Mouse (Mus musculus): ENCODE measurements around the gene Mpc1. TPM values are rescaled to one million over a fixed set of nuclear protein-coding genes. Genes with fewer than 3 reads are reported as not detected.
A peak's percentile ranks its signal among the peaks of the same experiment; 100 is the strongest.
"Not testable (repeated sequence)": the region's sequence is repeated elsewhere in the genome, so short reads cannot be mapped to it uniquely, and the experiment has no call there.

The Mpc1 gene
- total and polyA plus RNA-seq, 3 experiments = 17.5 to 89.6 (median 59.4) TPM

GRCm38 (mm10) chr17:8251704-8252103 lies 31.0 kb upstream of the Mpc1 start:
- DNase-seq (ENCODE audit: low spot score) (no peak), ATAC-seq (ENCODE audit: extremely low read depth, insufficient number of reproducible peaks, low FRiP score, poor library complexity, severe bottlenecking) (no peak)
- TF ChIP-seq TAL1 (conservative IDR thresholded peaks at IDR 0.05; ENCODE audit: low read depth, low read length) = no peak
- no peaks in the 10 kb centered on the region for H3K9me3 ChIP-seq (replicated peaks)
- H3K4me3 ChIP-seq (ENCODE audit: low read depth, low read length) = no peak overlapping the region
- no peaks in the 10 kb centered on the region for H3K36me3 ChIP-seq (replicated peaks)
- peaks cover 17% of the 10 kb centered on the region for H3K27me3 ChIP-seq (ENCODE audit: insufficient read depth, low read length)
- no peaks in the 10 kb centered on the region for H3K4me1 ChIP-seq (ENCODE audit: insufficient read depth, low read depth, low read length)

GRCm38 (mm10) chr17:8254268-8254667 lies 28.4 kb upstream of the Mpc1 start:
- DNase-seq (ENCODE audit: low spot score) = no peak
- Histone ChIP-seq H3K4me3 (ENCODE audit: low read depth, low read length) (no peak overlapping the region), H3K9me3 (replicated peaks) (no peaks in the 10 kb centered on the region), H3K36me3 (replicated peaks) (no peaks in the 10 kb centered on the region), H3K4me1 (ENCODE audit: insufficient read depth, low read depth, low read length) (no peaks in the 10 kb centered on the region), H3K27me3 (ENCODE audit: insufficient read depth, low read length) (peaks cover 14% of the 10 kb centered on the region)
- TF ChIP-seq TAL1 (conservative IDR thresholded peaks at IDR 0.05; ENCODE audit: low read depth, low read length) = no peak
- no peak for TF ChIP-seq GATA1 (IDR thresholded peaks at IDR 0.05; ENCODE audit: borderline replicate concordance, low read length)
- no peak for ATAC-seq (ENCODE audit: extremely low read depth, insufficient number of reproducible peaks, low FRiP score, poor library complexity, severe bottlenecking)

- Histone ChIP-seq H3K4me3 (ENCODE audit: low read depth, low read length) (no peak overlapping the region), H3K4me1 (ENCODE audit: insufficient read depth, low read depth, low read length) (no peaks in the 10 kb centered on the region), H3K27me3 (ENCODE audit: insufficient read depth, low read length) (peaks cover 14% of the 10 kb centered on the region), H3K36me3 (replicated peaks) (no peaks in the 10 kb centered on the region), H3K9me3 (replicated peaks) (no peaks in the 10 kb centered on the region)
- ATAC-seq (ENCODE audit: extremely low read depth, insufficient number of reproducible peaks, low FRiP score, poor library complexity, severe bottlenecking) (no peak), DNase-seq (ENCODE audit: low spot score) (no peak)
- no peak for TF ChIP-seq GATA1 (IDR thresholded peaks at IDR 0.05; ENCODE audit: borderline replicate concordance, low read length)
- no peak for TF ChIP-seq TAL1 (conservative IDR thresholded peaks at IDR 0.05; ENCODE audit: low read depth, low read length)
- TF ChIP-seq GATA2 (IDR thresholded peaks at IDR 0.05; ENCODE audit: borderline replicate concordance, low read depth, low read length) = no peak
- TF ChIP-seq CTCF (IDR thresholded peaks at IDR 0.05; ENCODE audit: low read depth, low read length) = no peak
- TF ChIP-seq POLR2AphosphoS5 (IDR thresholded peaks at IDR 0.05; ENCODE audit: insufficient replicate concordance, low read depth, low read length) = no peak
Measured at GRCm38 (mm10) chr17:8254914-8255313, 27.8 kb upstream of the Mpc1 start.

GRCm38 (mm10) chr17:8255583-8255982 lies 27.1 kb upstream of the Mpc1 start:
- ATAC-seq (ENCODE audit: extremely low read depth, insufficient number of reproducible peaks, low FRiP score, poor library complexity, severe bottlenecking) = no peak

GRCm38 (mm10) chr17:8256982-8257381 lies 25.7 kb upstream of the Mpc1 start:
- no peak for TF ChIP-seq POLR2AphosphoS5 (IDR thresholded peaks at IDR 0.05; ENCODE audit: insufficient replicate concordance, low read depth, low read length)
- no peak for TF ChIP-seq GATA1 (IDR thresholded peaks at IDR 0.05; ENCODE audit: borderline replicate concordance, low read length)
- TF ChIP-seq CTCF (IDR thresholded peaks at IDR 0.05; ENCODE audit: low read depth, low read length) = no peak
- no peak for TF ChIP-seq GATA2 (IDR thresholded peaks at IDR 0.05; ENCODE audit: borderline replicate concordance, low read depth, low read length)
- no peak for TF ChIP-seq TAL1 (conservative IDR thresholded peaks at IDR 0.05; ENCODE audit: low read depth, low read length)
- no peaks in the 10 kb centered on the region for H3K36me3 ChIP-seq (replicated peaks)
- no peak for ATAC-seq (ENCODE audit: extremely low read depth, insufficient number of reproducible peaks, low FRiP score, poor library complexity, severe bottlenecking)

More at GRCm38 (mm10) chr17:8255583-8255982, 27.1 kb upstream of the Mpc1 start:
- H3K4me3 ChIP-seq (ENCODE audit: low read depth, low read length) = no peak overlapping the region
- TF ChIP-seq POLR2AphosphoS5 (IDR thresholded peaks at IDR 0.05; ENCODE audit: insufficient replicate concordance, low read depth, low read length) = no peak
- TF ChIP-seq GATA2 (IDR thresholded peaks at IDR 0.05; ENCODE audit: borderline replicate concordance, low read depth, low read length) = no peak
- no peak for TF ChIP-seq GATA1 (IDR thresholded peaks at IDR 0.05; ENCODE audit: borderline replicate concordance, low read length)
- no peak for TF ChIP-seq CTCF (IDR thresholded peaks at IDR 0.05; ENCODE audit: low read depth, low read length)
- TF ChIP-seq TAL1 (conservative IDR thresholded peaks at IDR 0.05; ENCODE audit: low read depth, low read length) = no peak
- no peaks in the 10 kb centered on the region for H3K4me1 ChIP-seq (ENCODE audit: insufficient read depth, low read depth, low read length)
- H3K36me3 ChIP-seq (replicated peaks) = no peaks in the 10 kb centered on the region
- peaks cover 14% of the 10 kb centered on the region for H3K27me3 ChIP-seq (ENCODE audit: insufficient read depth, low read length)
- no peaks in the 10 kb centered on the region for H3K9me3 ChIP-seq (replicated peaks)
- no peak for DNase-seq (ENCODE audit: low spot score)

GRCm38 (mm10) chr17:8264638-8265037 lies 18.1 kb upstream of the Mpc1 start:
- TF ChIP-seq CTCF (IDR thresholded peaks at IDR 0.05; ENCODE audit: low read depth, low read length) = peak; percentile 48; the same call in 1 of the 2 replicates
- H3K36me3 ChIP-seq (replicated peaks); H3K9me3 ChIP-seq (replicated peaks); H3K4me1 ChIP-seq (ENCODE audit: insufficient read depth, low read depth, low read length); H3K4me3 ChIP-seq (ENCODE audit: low read depth, low read length); ATAC-seq (ENCODE audit: extremely low read depth, insufficient number of reproducible peaks, low FRiP score, poor library complexity, severe bottlenecking): not testable (repeated sequence)
- peak; percentile 23 for DNase-seq (ENCODE audit: low spot score)
- peaks cover 26% of the 10 kb centered on the region for H3K27me3 ChIP-seq (ENCODE audit: insufficient read depth, low read length)

More at GRCm38 (mm10) chr17:8256982-8257381, 25.7 kb upstream of the Mpc1 start:
- Histone ChIP-seq H3K27me3 (ENCODE audit: insufficient read depth, low read length) (peaks cover 9% of the 10 kb centered on the region), H3K4me1 (ENCODE audit: insufficient read depth, low read depth, low read length) (no peaks in the 10 kb centered on the region), H3K9me3 (replicated peaks) (no peaks in the 10 kb centered on the region), H3K4me3 (ENCODE audit: low read depth, low read length) (no peak overlapping the region)
- no peak for DNase-seq (ENCODE audit: low spot score)

- H3K4me1 ChIP-seq (ENCODE audit: insufficient read depth, low read depth, low read length) = 0 out of 2 replicates have a peak, but pooled peaks cover 5% of the 10 kb centered on the region
- DNase-seq (ENCODE audit: low spot score) (no peak), ATAC-seq (ENCODE audit: extremely low read depth, insufficient number of reproducible peaks, low FRiP score, poor library complexity, severe bottlenecking) (no peak)
- no peaks in the 10 kb centered on the region for H3K9me3 ChIP-seq (replicated peaks)
- H3K27me3 ChIP-seq (ENCODE audit: insufficient read depth, low read length) = peaks cover 56% of the 10 kb centered on the region
- H3K36me3 ChIP-seq (replicated peaks) = no peaks in the 10 kb centered on the region
- no peak overlapping the region for H3K4me3 ChIP-seq (ENCODE audit: low read depth, low read length)
- TF ChIP-seq TAL1 (conservative IDR thresholded peaks at IDR 0.05; ENCODE audit: low read depth, low read length) = no peak
- no peak for TF ChIP-seq POLR2AphosphoS5 (IDR thresholded peaks at IDR 0.05; ENCODE audit: insufficient replicate concordance, low read depth, low read length)
- no peak for TF ChIP-seq GATA2 (IDR thresholded peaks at IDR 0.05; ENCODE audit: borderline replicate concordance, low read depth, low read length)
- no peak for TF ChIP-seq CTCF (IDR thresholded peaks at IDR 0.05; ENCODE audit: low read depth, low read length)
- TF ChIP-seq GATA1 (IDR thresholded peaks at IDR 0.05; ENCODE audit: borderline replicate concordance, low read length) = no peak
Measured at GRCm38 (mm10) chr17:8272054-8272749, 10.5 kb upstream of the Mpc1 start.
